Mouse (Mus musculus): ENCODE measurements around the gene Zkscan4.
A peak's percentile ranks its signal among the peaks of the same experiment; 100 is the strongest.

Gene Zkscan4

DNA sequence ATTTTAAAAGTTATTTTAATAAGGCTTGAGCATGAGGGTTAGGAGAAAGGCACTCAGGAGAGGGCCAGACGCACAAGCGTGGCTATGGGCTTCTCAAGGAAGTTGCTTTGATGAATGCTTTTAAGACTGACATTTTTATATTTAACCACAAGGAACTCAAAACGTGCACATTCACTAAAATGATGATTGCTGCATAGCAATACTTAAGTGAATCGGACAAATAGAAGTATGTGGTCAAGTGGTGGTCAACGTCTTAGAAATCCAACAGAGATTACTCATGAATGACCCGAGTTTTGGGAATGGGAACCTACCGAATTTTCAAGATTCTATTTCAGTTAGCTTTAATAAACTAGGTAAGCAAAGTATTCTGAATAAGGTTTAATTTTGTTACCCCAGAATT, 51.4 kb downstream of the Zkscan4 start:
- DNase-seq (ENCODE audit: low spot score) = no peak

DNA sequence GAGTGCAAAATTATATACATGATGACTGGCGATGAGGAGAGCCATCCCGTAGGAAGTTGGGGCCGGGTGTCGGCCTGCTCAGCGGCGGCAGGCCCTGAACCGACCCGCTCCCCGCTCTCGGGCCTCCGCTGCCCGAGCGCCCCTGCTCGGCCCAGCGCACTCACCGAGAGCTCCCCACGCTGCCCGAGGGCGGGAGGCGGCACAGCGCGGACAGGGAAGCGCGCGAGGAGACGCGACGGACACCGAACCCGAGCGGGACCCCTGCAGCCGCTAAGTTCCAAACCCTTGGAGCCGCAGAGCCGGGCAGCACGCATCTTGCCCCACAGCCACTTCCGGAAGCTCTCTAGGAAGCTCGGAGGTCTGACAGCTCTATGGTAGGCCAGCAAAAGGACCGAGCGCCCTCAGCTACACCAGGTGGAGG, 52.1 kb downstream of the Zkscan4 start, which contains the start of gene Zkscan8:
TSS of gene Zkscan8 (minus strand) at position 340 of the 421 bp plus-strand sequence.
- DNase-seq (ENCODE audit: low spot score) = peak; percentile 78

Measured in ovary, adult 18-20 months (tissue).